Mouse (Mus musculus) forebrain, embryonic 10.5 days (tissue): ENCODE data around the gene Astn1. TPM values are rescaled to one million over a fixed set of nuclear protein-coding genes. Genes with fewer than 3 reads are reported as not detected.

Experiments
- DNase-seq: peaks from one replicate; pipeline ENCODE4 v3.0.0-alpha.2; 2017; ENCODE audit warnings: low spot score; ENCODE audit errors: extremely low spot score
- H3K27ac ChIP-seq: fragments of 300-500 bp; sonication (generic); 2 replicates; pipeline ENCODE4 v1.5.1; 2016; ENCODE audit warnings: mild to moderate bottlenecking
- H3K27me3 ChIP-seq: fragments of 300-500 bp; sonication (generic); 2 replicates; pipeline ENCODE4 v1.6.1; 2016; ENCODE audit warnings: mild to moderate bottlenecking; ENCODE audit not compliant: poor library complexity, severe bottlenecking
- H3K36me3 ChIP-seq: fragments of 300-500 bp; sonication (generic); replicated peaks from 2 replicates; pipeline ENCODE4 v1.6.1; 2016; ENCODE audit warnings: mild to moderate bottlenecking, moderate library complexity
- H3K4me1 ChIP-seq: fragments of 300-500 bp; sonication (generic); 2 replicates; pipeline ENCODE4 v1.6.1; 2016
- H3K4me3 ChIP-seq: fragments of 300-500 bp; sonication (generic); 2 replicates; pipeline ENCODE4 v1.5.1; 2016; ENCODE audit warnings: mild to moderate bottlenecking, moderate library complexity
- H3K9me3 ChIP-seq: fragments of 300-500 bp; sonication (generic); 2 replicates; pipeline ENCODE4 v1.6.1; 2016; ENCODE audit warnings: mild to moderate bottlenecking, moderate library complexity
- WGBS: fragments of 180-500 bp; shearing (Covaris S2); methylation state at CpG from one replicate; pipeline ENCODE4 v1.1.7; 2016; 5-methylcytosine and 5-hydroxymethylcytosine counted together
- polyA plus RNA-seq: library from polyadenylated mRNA; unstranded; fragments of >200 nt; fragmentation: Nextera tagmentation; extraction: Ambion mirVana; gene quantifications from 2 replicates; pipeline ENCODE4 v1.2.1, GENCODE M21; 2016

The Astn1 gene
- polyA plus RNA-seq = 7.7 and 8.2 TPM in 2 replicates

DNA sequence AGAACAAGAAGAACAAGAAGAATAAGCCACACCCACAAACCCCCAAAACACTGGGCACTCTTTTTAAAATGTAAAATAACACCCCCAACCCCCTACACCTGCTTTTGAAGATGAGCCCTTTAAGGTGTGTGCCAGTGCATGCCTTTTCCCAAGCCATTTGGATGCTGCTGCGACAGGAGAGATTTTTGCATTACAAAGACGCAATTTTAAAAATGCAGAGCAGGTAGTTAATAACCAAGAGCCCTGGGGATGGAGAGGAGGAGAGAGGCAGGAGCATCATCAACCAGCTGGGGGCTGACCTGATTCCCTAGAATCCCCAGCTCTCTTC, at the start of gene Astn1:
TSS of gene Astn1 (plus strand) at position 310 of the 328 bp plus-strand sequence.
- no peak for DNase-seq
- no peaks in the 10 kb centered on the region for H3K36me3 ChIP-seq
- H3K4me3 ChIP-seq = peak within 1 kb of the TSS; percentile 75
- peaks cover 39% of the 10 kb centered on the region for H3K4me1 ChIP-seq
- peaks cover 33% of the 10 kb centered on the region for H3K27me3 ChIP-seq
- 2% methylated on average over 2 of the region's 2 CpGs for WGBS
- peak within 1 kb of the TSS; percentile 96 for H3K27ac ChIP-seq
- no peaks in the 10 kb centered on the region for H3K9me3 ChIP-seq

DNA sequence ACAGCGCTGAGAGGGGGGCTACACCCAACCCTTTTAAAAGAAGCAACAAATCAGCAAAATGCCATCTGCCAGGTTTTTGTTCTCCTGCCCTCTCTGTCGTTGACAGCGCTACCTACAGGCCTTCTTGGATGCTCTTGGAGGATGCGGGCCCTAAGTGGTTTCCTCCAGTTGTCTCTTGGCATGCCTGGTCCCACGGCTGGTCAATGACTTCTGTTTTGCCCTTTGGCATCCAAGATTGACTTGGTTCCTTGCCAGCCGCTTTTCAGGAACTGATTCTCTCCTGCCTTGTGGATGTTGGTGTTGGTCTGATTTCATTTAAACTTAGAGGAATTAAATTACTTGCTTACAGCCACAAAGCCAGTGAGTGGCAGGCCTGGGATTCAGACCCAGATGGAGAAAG, 38.7 kb upstream of the Astn1 start:
- Histone ChIP-seq H3K4me3 (no peak overlapping the region), H3K36me3 (no peaks in the 10 kb centered on the region), H3K27me3 (no peaks in the 10 kb centered on the region), H3K4me1 (no peaks in the 10 kb centered on the region), H3K27ac (no peak overlapping the region), H3K9me3 (no peaks in the 10 kb centered on the region)
- DNase-seq = no peak
- 81% methylated on average over 6 of the region's 6 CpGs for WGBS

DNA sequence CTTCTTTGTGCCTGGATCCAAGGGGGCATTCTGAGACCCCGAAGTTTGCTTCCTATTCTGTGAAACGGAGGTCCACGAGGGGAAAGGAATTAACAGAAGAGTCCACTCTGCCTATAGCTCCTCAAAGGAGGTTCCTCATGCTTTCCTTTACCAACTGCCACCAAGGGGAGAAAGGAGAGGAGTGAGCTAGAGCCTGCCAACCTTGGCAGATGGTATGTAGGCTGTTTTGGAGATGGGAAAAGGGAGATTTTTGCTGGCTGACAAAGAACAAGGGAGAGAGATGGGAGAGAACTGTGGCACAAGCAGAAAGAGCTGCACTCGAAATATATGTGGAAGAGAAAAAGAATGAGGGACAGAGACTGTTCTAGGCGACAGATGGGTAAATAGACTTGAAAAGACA, 33.9 kb upstream of the Astn1 start:
- no peak overlapping the region for H3K27ac ChIP-seq
- DNase-seq = no peak
- no peak overlapping the region for H3K4me3 ChIP-seq
- no peaks in the 10 kb centered on the region for H3K4me1 ChIP-seq
- no peaks in the 10 kb centered on the region for H3K36me3 ChIP-seq
- H3K9me3 ChIP-seq = no peaks in the 10 kb centered on the region
- no peaks in the 10 kb centered on the region for H3K27me3 ChIP-seq
- 81% methylated on average over 5 of the region's 5 CpGs for WGBS

DNA sequence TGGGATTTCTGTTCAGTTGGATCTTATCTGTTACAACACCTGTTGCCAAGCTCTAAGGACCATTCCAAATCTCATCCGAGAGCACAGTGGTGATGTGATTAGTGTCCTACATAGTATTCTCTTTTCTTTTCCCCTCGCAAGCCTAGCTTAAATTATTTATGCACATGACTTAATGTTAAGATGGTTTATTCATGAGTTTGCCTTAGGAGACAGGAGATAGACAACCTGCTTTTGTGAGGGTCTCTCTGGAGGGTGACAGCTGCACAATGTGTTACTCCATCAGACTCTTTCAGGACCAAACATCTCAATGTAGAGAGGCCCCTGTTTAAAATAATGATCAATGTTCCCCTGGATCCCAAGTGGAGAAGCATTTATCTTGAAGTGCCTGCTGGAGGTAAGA, 33.2 kb upstream of the Astn1 start:
- Histone ChIP-seq H3K9me3 (no peaks in the 10 kb centered on the region), H3K36me3 (no peaks in the 10 kb centered on the region), H3K4me3 (no peak overlapping the region), H3K27me3 (no peaks in the 10 kb centered on the region), H3K4me1 (no peaks in the 10 kb centered on the region), H3K27ac (no peak overlapping the region)
- DNase-seq = no peak
- WGBS = 95% methylated on average over 2 of the region's 2 CpGs

- Histone ChIP-seq H3K4me3 (no peak overlapping the region), H3K4me1 (peaks cover 18% of the 10 kb centered on the region), H3K27ac (no peak overlapping the region), H3K27me3 (no peaks in the 10 kb centered on the region), H3K36me3 (no peaks in the 10 kb centered on the region), H3K9me3 (no peaks in the 10 kb centered on the region)
- no peak for DNase-seq
- 39% methylated on average over 6 of the region's 6 CpGs for WGBS
Observed at GRCm38 (mm10) chr1:158343243-158343714, 18.8 kb upstream of the Astn1 start.

DNA sequence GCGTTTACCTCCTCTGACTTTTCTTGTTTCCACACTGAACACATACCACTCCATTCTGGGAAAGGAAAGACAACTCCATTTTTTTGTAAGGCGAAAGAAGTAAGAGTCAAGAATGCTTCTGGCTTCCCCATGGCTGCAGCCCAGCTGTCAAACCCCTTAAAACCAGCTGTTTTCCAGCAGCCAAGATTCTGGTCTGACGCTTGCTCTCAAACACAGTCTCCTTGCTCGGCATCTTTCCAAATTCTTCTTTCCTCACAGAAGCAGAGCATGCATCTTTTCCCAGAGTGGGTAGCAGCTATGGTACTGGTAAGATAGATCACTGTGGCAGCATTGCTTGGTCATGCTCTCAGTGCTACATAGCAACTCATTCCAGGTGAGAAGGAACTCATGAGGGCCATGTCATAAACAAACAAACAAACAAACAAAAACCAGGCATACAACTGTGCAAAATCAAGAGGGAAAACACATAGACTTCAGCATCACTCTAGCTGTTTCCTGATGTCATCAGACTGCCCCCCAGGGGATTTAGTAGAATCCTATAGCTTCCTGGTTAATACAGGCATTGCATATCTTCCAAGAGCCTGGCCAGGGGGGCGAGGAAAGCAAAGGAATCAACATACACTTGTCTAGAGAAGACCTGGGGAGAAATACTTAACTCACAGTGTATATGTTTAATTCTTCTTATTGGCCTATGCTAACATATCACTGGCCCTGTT, 8.3 kb upstream of the Astn1 start:
- no peak overlapping the region for H3K4me3 ChIP-seq
- DNase-seq = no peak

GRCm38 (mm10) chr1:158355177-158356050, 6.7 kb upstream of the Astn1 start:
- WGBS = 10% methylated on average over 28 of the region's 28 CpGs
- H3K9me3 ChIP-seq = no peaks in the 10 kb centered on the region
- peak; percentile 46 for DNase-seq
- peaks cover 20% of the 10 kb centered on the region for H3K4me1 ChIP-seq
- peaks cover 63% of the 10 kb centered on the region for H3K27me3 ChIP-seq
- H3K27ac ChIP-seq = peak overlapping the region; percentile 53; the same call in 1 of the 2 replicates
- H3K4me3 ChIP-seq = peak overlapping the region; percentile 72
- H3K36me3 ChIP-seq = no peaks in the 10 kb centered on the region

More for the DNA sequence above, 8.3 kb upstream of the Astn1 start:
- peaks cover 53% of the 10 kb centered on the region for H3K27me3 ChIP-seq
- peaks cover 20% of the 10 kb centered on the region for H3K4me1 ChIP-seq
- WGBS = 87% methylated on average over 5 of the region's 5 CpGs
- H3K27ac ChIP-seq = no peak overlapping the region
- H3K9me3 ChIP-seq = no peaks in the 10 kb centered on the region
- no peaks in the 10 kb centered on the region for H3K36me3 ChIP-seq

DNA sequence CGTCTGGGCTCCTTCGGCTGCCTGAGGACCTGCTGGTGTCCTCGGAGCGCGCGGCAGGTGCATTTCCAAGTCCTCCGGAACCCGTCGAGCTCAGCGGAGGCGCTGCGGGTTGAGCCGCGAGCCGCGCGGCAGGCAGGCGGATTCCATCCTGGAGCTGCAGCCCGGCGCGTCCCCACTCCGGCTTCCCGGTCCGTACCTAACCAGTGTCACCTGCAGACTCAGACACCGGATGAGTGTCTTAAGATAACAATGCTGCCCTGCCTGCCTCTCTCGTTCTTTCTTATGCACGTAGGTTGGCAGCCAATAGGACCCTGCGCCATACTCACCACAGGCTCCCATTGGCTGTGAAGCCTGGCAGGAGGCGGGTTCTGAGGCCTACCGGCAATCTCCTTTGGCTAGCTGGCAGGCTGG, 6.0 kb upstream of the Astn1 start, which contains the start of gene Brinp2:
TSS of gene Brinp2 (minus strand) at position 276 of the 411 bp plus-strand sequence.
- Histone ChIP-seq H3K4me1 (peaks cover 20% of the 10 kb centered on the region), H3K27ac (peak within 1 kb of the TSS; percentile 53; the same call in 1 of the 2 replicates), H3K9me3 (no peaks in the 10 kb centered on the region), H3K4me3 (peak within 1 kb of the TSS; percentile 72), H3K36me3 (no peaks in the 10 kb centered on the region), H3K27me3 (peaks cover 67% of the 10 kb centered on the region)
- peak; percentile 89 for DNase-seq
- WGBS = under 1% methylated on average over 30 of the region's 30 CpGs

GRCm38 (mm10) chr1:158362292-158363101, 424 bp downstream of the Astn1 start:
- Histone ChIP-seq H3K4me3 (peak overlapping the region; percentile 75), H3K27ac (peak overlapping the region; percentile 96), H3K4me1 (peaks cover 37% of the 10 kb centered on the region), H3K9me3 (no peaks in the 10 kb centered on the region), H3K36me3 (peaks cover 4% of the 10 kb centered on the region), H3K27me3 (peaks cover 28% of the 10 kb centered on the region)
- WGBS = under 1% methylated on average over 35 of the region's 37 CpGs
- DNase-seq = peak; percentile 64

GRCm38 (mm10) chr1:158364461-158364860, 2.4 kb downstream of the Astn1 start:
- peaks cover 37% of the 10 kb centered on the region for H3K4me1 ChIP-seq
- peaks cover 17% of the 10 kb centered on the region for H3K27me3 ChIP-seq
- H3K9me3 ChIP-seq = no peaks in the 10 kb centered on the region
- H3K36me3 ChIP-seq = peaks cover 7% of the 10 kb centered on the region
- H3K4me3 ChIP-seq = peak overlapping the region; percentile 75
- H3K27ac ChIP-seq = peak overlapping the region; percentile 96
- DNase-seq = peak; percentile 38
- 60% methylated on average over 1 of the region's 1 CpGs for WGBS

- Histone ChIP-seq H3K27ac (no peak overlapping the region), H3K27me3 (no peaks in the 10 kb centered on the region), H3K36me3 (peaks cover 13% of the 10 kb centered on the region), H3K4me3 (no peak overlapping the region), H3K9me3 (no peaks in the 10 kb centered on the region), H3K4me1 (peaks cover 14% of the 10 kb centered on the region)
- 93% methylated on average over 6 of the region's 6 CpGs for WGBS
- DNase-seq = no peak
Observed at GRCm38 (mm10) chr1:158382277-158382676, 20.2 kb downstream of the Astn1 start.

GRCm38 (mm10) chr1:158383210-158383609, 21.1 kb downstream of the Astn1 start:
- no peak overlapping the region for H3K4me3 ChIP-seq
- 82% methylated on average over 3 of the region's 3 CpGs for WGBS
- no peak for DNase-seq
- H3K9me3 ChIP-seq = no peaks in the 10 kb centered on the region
- peaks cover 13% of the 10 kb centered on the region for H3K36me3 ChIP-seq
- H3K4me1 ChIP-seq = peaks cover 16% of the 10 kb centered on the region
- H3K27me3 ChIP-seq = no peaks in the 10 kb centered on the region
- H3K27ac ChIP-seq = no peak overlapping the region
